Mouse (Mus musculus) bone marrow macrophage, adult 2 months (primary cell): ENCODE results near the gene Plcl2. TPM values are rescaled to one million over a fixed set of nuclear protein-coding genes. Genes with fewer than 3 reads are reported as not detected.
A peak's percentile ranks its signal among the peaks of the same experiment; 100 is the strongest.

Source experiments
- H3K27ac ChIP-seq: 2 replicates; pipeline ENCODE4 v1.5.1; 2012; ENCODE audit warnings: low read depth, low read length; ENCODE audit not compliant: insufficient read depth
- H3K4me1 ChIP-seq: 2 replicates; pipeline ENCODE4 v1.6.1; 2012; ENCODE audit warnings: low read length; ENCODE audit not compliant: control insufficient read depth, insufficient read depth
- H3K4me3 ChIP-seq: 2 replicates; pipeline ENCODE4 v1.5.1; 2012; ENCODE audit warnings: mild to moderate bottlenecking, low read length, moderate library complexity; ENCODE audit not compliant: insufficient read depth
- CTCF ChIP-seq: IDR thresholded peaks from 2 replicates; pipeline ENCODE4 v1.5.1; 2012; ENCODE audit warnings: low read depth, mild to moderate bottlenecking, low read length, moderate library complexity
- POLR2A ChIP-seq: IDR thresholded peaks from 2 replicates; pipeline ENCODE4 v1.6.1; 2012; ENCODE audit warnings: mild to moderate bottlenecking, low read depth, low read length, borderline replicate concordance
- polyA plus RNA-seq: library from polyadenylated mRNA; stranded (reverse); fragments of >200 nt; gene quantifications from 2 replicates; pipeline ENCODE4 v1.2.4, GENCODE M21; 2012; ENCODE audit not compliant: missing spikeins, insufficient read depth, insufficient read length

Gene Plcl2
- polyA plus RNA-seq, 1 experiment: 30.9 TPM

- H3K4me1 ChIP-seq: peaks cover 17% of the 10 kb centered on the region
- H3K4me3 ChIP-seq: no peak overlapping the region
- TF ChIP-seq CTCF (no peak), POLR2A (no peak)
- peak overlapping the region; percentile 23; the same call in 1 of the 2 replicates for H3K27ac ChIP-seq
These were observed 148.1 kb downstream of the Plcl2 start for GRCm38 (mm10) chr17:50657321-50657720.

GRCm38 (mm10) chr17:50658901-50659300, 149.7 kb downstream of the Plcl2 start:
- no peak overlapping the region for H3K4me3 ChIP-seq
- H3K4me1 ChIP-seq: peaks cover 17% of the 10 kb centered on the region
- no peak overlapping the region for H3K27ac ChIP-seq
- TF ChIP-seq POLR2A (no peak), CTCF (no peak)

DNA sequence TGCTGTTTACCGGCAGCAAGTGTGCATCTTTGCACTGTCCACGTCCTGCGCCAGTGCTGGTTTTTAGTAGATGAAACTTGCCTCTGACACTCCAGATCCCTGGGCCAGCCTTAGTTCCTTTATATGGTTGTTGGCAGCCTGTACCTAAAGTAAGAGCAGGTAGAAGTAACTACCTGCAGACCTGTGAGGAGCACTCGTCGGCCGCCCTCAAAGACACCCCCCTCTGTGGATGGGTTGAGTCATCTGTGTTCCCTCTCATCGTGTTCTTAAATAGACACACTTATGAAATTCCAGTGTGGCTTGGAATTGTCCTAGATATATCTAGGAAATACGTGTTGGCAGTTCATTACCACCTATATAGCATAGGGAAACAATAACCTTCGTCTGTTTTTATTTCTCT, 158.4 kb downstream of the Plcl2 start:
- Histone ChIP-seq H3K4me3 (no peak overlapping the region), H3K4me1 (peaks cover 2% of the 10 kb centered on the region; the same call in 1 of the 2 replicates), H3K27ac (no peak overlapping the region)
- TF ChIP-seq CTCF (no peak), POLR2A (no peak)

GRCm38 (mm10) chr17:50668681-50669208, 159.5 kb downstream of the Plcl2 start:
- H3K27ac ChIP-seq: no peak overlapping the region
- H3K4me3 ChIP-seq: no peak overlapping the region
- H3K4me1 ChIP-seq: peaks cover 5% of the 10 kb centered on the region; the same call in 1 of the 2 replicates
- TF ChIP-seq CTCF (no peak), POLR2A (no peak)

DNA sequence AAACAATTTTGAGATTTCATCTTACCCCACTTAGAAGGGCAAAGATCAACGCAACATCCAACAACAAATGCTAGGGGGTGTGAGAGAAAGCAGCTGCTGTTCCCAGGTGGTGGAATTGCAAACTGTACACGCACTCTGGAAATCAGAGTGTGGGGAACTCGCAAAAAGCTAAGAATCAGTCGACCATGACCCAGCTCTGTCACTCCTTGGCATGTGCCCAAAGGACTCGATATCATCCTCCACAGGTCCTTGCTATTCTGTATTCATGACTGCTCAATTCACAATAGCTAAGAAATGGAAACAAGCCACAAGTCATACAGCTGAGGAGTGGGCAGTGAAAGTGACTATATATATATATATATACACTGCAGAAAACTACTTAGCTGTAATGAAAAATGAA, 162.2 kb downstream of the Plcl2 start:
- Histone ChIP-seq H3K27ac (no peak overlapping the region), H3K4me3 (no peak overlapping the region), H3K4me1 (peaks cover 17% of the 10 kb centered on the region)
- no peak for TF ChIP-seq POLR2A
- TF ChIP-seq CTCF: no peak

- Histone ChIP-seq H3K4me3 (peak overlapping the region; percentile 16), H3K27ac (peak overlapping the region; percentile 71), H3K4me1 (peaks cover 18% of the 10 kb centered on the region)
- TF ChIP-seq POLR2A (no peak), CTCF (no peak)
These were observed 165.4 kb downstream of the Plcl2 start for GRCm38 (mm10) chr17:50674580-50674979.

DNA sequence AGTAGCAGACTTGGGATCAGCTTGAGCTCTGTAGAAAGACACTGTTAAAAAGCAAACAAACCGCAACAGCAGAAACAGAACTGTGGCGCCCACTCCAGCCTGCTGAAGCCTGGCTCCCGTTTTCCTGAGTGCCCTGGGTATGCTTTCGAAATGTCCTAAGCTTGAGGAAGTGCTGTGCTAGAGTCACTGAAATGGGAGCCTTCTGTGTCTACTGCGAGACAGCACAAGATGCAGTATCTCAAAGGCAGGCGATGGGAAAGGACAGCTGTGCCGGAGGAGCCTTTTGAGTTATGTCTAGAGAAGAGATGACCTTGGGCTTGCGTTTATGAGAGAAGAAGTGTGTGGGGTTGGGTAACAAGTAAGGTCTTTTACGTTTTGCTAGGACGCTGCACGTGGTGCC, 166.0 kb downstream of the Plcl2 start:
- Histone ChIP-seq H3K4me1 (peaks cover 18% of the 10 kb centered on the region), H3K27ac (peak overlapping the region; percentile 71), H3K4me3 (peak overlapping the region; percentile 16)
- TF ChIP-seq CTCF: no peak
- TF ChIP-seq POLR2A: no peak

GRCm38 (mm10) chr17:50677334-50677733, 168.1 kb downstream of the Plcl2 start:
- Histone ChIP-seq H3K27ac (no peak overlapping the region), H3K4me3 (no peak overlapping the region), H3K4me1 (peaks cover 18% of the 10 kb centered on the region)
- TF ChIP-seq POLR2A: no peak
- TF ChIP-seq CTCF: no peak

- no peak overlapping the region for H3K27ac ChIP-seq
- no peak overlapping the region for H3K4me3 ChIP-seq
- H3K4me1 ChIP-seq: peaks cover 18% of the 10 kb centered on the region
- TF ChIP-seq POLR2A: no peak
- TF ChIP-seq CTCF: no peak
These were observed 168.9 kb downstream of the Plcl2 start for GRCm38 (mm10) chr17:50677978-50678712.

DNA sequence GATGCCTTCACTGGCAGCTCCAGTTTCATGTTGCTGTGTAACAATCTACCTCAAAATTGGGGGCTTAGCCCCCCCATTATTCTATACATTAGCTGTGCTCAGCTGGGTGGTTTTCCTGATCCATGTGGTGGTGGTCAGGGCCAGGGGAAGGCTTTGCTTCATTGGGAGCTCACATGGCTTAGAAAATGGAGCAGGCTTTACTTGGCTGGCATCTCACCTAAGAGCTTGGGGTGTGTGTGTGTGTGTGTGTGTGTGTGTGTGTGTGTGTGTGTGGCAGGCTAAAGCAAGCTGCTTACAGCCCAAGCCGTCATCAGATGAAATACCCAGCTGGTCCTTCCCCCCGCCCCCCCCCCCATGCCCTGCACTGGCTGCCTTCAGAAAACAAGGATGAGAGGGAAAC, 169.5 kb downstream of the Plcl2 start:
- H3K27ac ChIP-seq: no peak overlapping the region
- TF ChIP-seq CTCF (no peak), POLR2A (no peak)
- no peak overlapping the region for H3K4me3 ChIP-seq
- peaks cover 16% of the 10 kb centered on the region for H3K4me1 ChIP-seq
